Mouse (Mus musculus): ENCODE data around the gene Rere.
A peak's percentile ranks its signal among the peaks of the same experiment; 100 is the strongest.

Rere gene

GRCm38 (mm10) chr4:150450081-150450691, 168.7 kb downstream of the Rere start:
- H3K36me3 ChIP-seq (ENCODE audit: control insufficient read depth, insufficient read depth, low read length, poor library complexity, severe bottlenecking), result no peaks in the 10 kb centered on the region
- DNase-seq (ENCODE audit: low read depth, low spot score), result no peak
- no peaks in the 10 kb centered on the region for H3K27me3 ChIP-seq (ENCODE audit: control insufficient read depth, insufficient read depth, low read length, poor library complexity, severe bottlenecking)

GRCm38 (mm10) chr4:150452155-150452847, 170.9 kb downstream of the Rere start:
- Histone ChIP-seq H3K27me3 (ENCODE audit: control insufficient read depth, insufficient read depth, low read length, poor library complexity, severe bottlenecking) (no peaks in the 10 kb centered on the region), H3K36me3 (ENCODE audit: control insufficient read depth, insufficient read depth, low read length, poor library complexity, severe bottlenecking) (no peaks in the 10 kb centered on the region)
- DNase-seq (ENCODE audit: low read depth, low spot score), result no peak

GRCm38 (mm10) chr4:150454571-150455306, 173.3 kb downstream of the Rere start:
- Histone ChIP-seq H3K36me3 (ENCODE audit: control insufficient read depth, insufficient read depth, low read length, poor library complexity, severe bottlenecking) (no peaks in the 10 kb centered on the region), H3K27me3 (ENCODE audit: control insufficient read depth, insufficient read depth, low read length, poor library complexity, severe bottlenecking) (no peaks in the 10 kb centered on the region)
- DNase-seq (ENCODE audit: low read depth, low spot score), result no peak

- Histone ChIP-seq H3K36me3 (ENCODE audit: control insufficient read depth, insufficient read depth, low read length, poor library complexity, severe bottlenecking) (no peaks in the 10 kb centered on the region), H3K27me3 (ENCODE audit: control insufficient read depth, insufficient read depth, low read length, poor library complexity, severe bottlenecking) (no peaks in the 10 kb centered on the region)
- no peak for DNase-seq (ENCODE audit: low read depth, low spot score)
These were observed 174.3 kb downstream of the Rere start for GRCm38 (mm10) chr4:150455750-150456149.

GRCm38 (mm10) chr4:150456452-150456851, 175.0 kb downstream of the Rere start:
- DNase-seq (ENCODE audit: low read depth, low spot score), result no peak
- Histone ChIP-seq H3K27me3 (ENCODE audit: control insufficient read depth, insufficient read depth, low read length, poor library complexity, severe bottlenecking) (no peaks in the 10 kb centered on the region), H3K36me3 (ENCODE audit: control insufficient read depth, insufficient read depth, low read length, poor library complexity, severe bottlenecking) (no peaks in the 10 kb centered on the region)

GRCm38 (mm10) chr4:150456886-150457285, 175.4 kb downstream of the Rere start:
- no peaks in the 10 kb centered on the region for H3K36me3 ChIP-seq (ENCODE audit: control insufficient read depth, insufficient read depth, low read length, poor library complexity, severe bottlenecking)
- DNase-seq (ENCODE audit: low read depth, low spot score), result no peak
- H3K27me3 ChIP-seq (ENCODE audit: control insufficient read depth, insufficient read depth, low read length, poor library complexity, severe bottlenecking), result no peaks in the 10 kb centered on the region

GRCm38 (mm10) chr4:150457353-150457752, 175.9 kb downstream of the Rere start:
- no peak for DNase-seq (ENCODE audit: low read depth, low spot score)
- no peaks in the 10 kb centered on the region for H3K27me3 ChIP-seq (ENCODE audit: control insufficient read depth, insufficient read depth, low read length, poor library complexity, severe bottlenecking)
- H3K36me3 ChIP-seq (ENCODE audit: control insufficient read depth, insufficient read depth, low read length, poor library complexity, severe bottlenecking), result no peaks in the 10 kb centered on the region

GRCm38 (mm10) chr4:150457771-150458170, 176.3 kb downstream of the Rere start:
- Histone ChIP-seq H3K36me3 (ENCODE audit: control insufficient read depth, insufficient read depth, low read length, poor library complexity, severe bottlenecking) (no peaks in the 10 kb centered on the region), H3K27me3 (ENCODE audit: control insufficient read depth, insufficient read depth, low read length, poor library complexity, severe bottlenecking) (no peaks in the 10 kb centered on the region)
- DNase-seq (ENCODE audit: low read depth, low spot score), result no peak

GRCm38 (mm10) chr4:150459022-150459794, 177.8 kb downstream of the Rere start:
- H3K27me3 ChIP-seq (ENCODE audit: control insufficient read depth, insufficient read depth, low read length, poor library complexity, severe bottlenecking), result no peaks in the 10 kb centered on the region
- no peaks in the 10 kb centered on the region for H3K36me3 ChIP-seq (ENCODE audit: control insufficient read depth, insufficient read depth, low read length, poor library complexity, severe bottlenecking)
- DNase-seq (ENCODE audit: low read depth, low spot score), result no peak

GRCm38 (mm10) chr4:150460451-150460850, 179.0 kb downstream of the Rere start:
- Histone ChIP-seq H3K36me3 (ENCODE audit: control insufficient read depth, insufficient read depth, low read length, poor library complexity, severe bottlenecking) (no peaks in the 10 kb centered on the region), H3K27me3 (ENCODE audit: control insufficient read depth, insufficient read depth, low read length, poor library complexity, severe bottlenecking) (no peaks in the 10 kb centered on the region)
- no peak for DNase-seq (ENCODE audit: low read depth, low spot score)

GRCm38 (mm10) chr4:150461011-150461410, 179.6 kb downstream of the Rere start:
- no peak for DNase-seq (ENCODE audit: low read depth, low spot score)
- H3K27me3 ChIP-seq (ENCODE audit: control insufficient read depth, insufficient read depth, low read length, poor library complexity, severe bottlenecking), result no peaks in the 10 kb centered on the region
- no peaks in the 10 kb centered on the region for H3K36me3 ChIP-seq (ENCODE audit: control insufficient read depth, insufficient read depth, low read length, poor library complexity, severe bottlenecking)

GRCm38 (mm10) chr4:150461427-150462189, 180.2 kb downstream of the Rere start:
- H3K27me3 ChIP-seq (ENCODE audit: control insufficient read depth, insufficient read depth, low read length, poor library complexity, severe bottlenecking), result no peaks in the 10 kb centered on the region
- DNase-seq (ENCODE audit: low read depth, low spot score), result no peak
- H3K36me3 ChIP-seq (ENCODE audit: control insufficient read depth, insufficient read depth, low read length, poor library complexity, severe bottlenecking), result no peaks in the 10 kb centered on the region

- no peak for DNase-seq (ENCODE audit: low read depth, low spot score)
- no peaks in the 10 kb centered on the region for H3K27me3 ChIP-seq (ENCODE audit: control insufficient read depth, insufficient read depth, low read length, poor library complexity, severe bottlenecking)
- H3K36me3 ChIP-seq (ENCODE audit: control insufficient read depth, insufficient read depth, low read length, poor library complexity, severe bottlenecking), result no peaks in the 10 kb centered on the region
These were observed 180.9 kb downstream of the Rere start for GRCm38 (mm10) chr4:150462367-150462766.

- peaks cover 3% of the 10 kb centered on the region; the same call in 1 of the 2 replicates for H3K36me3 ChIP-seq (ENCODE audit: control insufficient read depth, insufficient read depth, low read length, poor library complexity, severe bottlenecking)
- peak; percentile 82 for DNase-seq (ENCODE audit: low read depth, low spot score)
These were observed 184.3 kb downstream of the Rere start for GRCm38 (mm10) chr4:150465759-150466158.

More at GRCm38 (mm10) chr4:150465759-150466158, 184.3 kb downstream of the Rere start:
- no peaks in the 10 kb centered on the region for H3K27me3 ChIP-seq (ENCODE audit: control insufficient read depth, insufficient read depth, low read length, poor library complexity, severe bottlenecking)
